Mouse (Mus musculus): ENCODE data around the gene Ppp1r1b. TPM values are rescaled to one million over a fixed set of nuclear protein-coding genes. Genes with fewer than 3 reads are reported as not detected.

Gene Ppp1r1b
- polyA plus RNA-seq, 2 experiments: 0.04 to 0.17 TPM

- no peak overlapping the region for H3K4me2 ChIP-seq (ENCODE audit: low read depth)
- H3K9me3 ChIP-seq (ENCODE audit: control insufficient read depth, low read length): no peaks in the 10 kb centered on the region
- H3K4me3 ChIP-seq (ENCODE audit: insufficient read depth in 1 of 2, low read depth in 2 of 2, low read length in 2 of 2): no peak overlapping the region
- TF ChIP-seq EP300 (IDR thresholded peaks at IDR 0.05; ENCODE audit: low read depth) (no peak), CTCF (IDR thresholded peaks at IDR 0.05; ENCODE audit: low read depth) (no peak)
- H3K27ac ChIP-seq: no peak overlapping the region
- H3K36me3 ChIP-seq (replicated peaks; ENCODE audit: control insufficient read depth, insufficient read depth, low read depth): no peaks in the 10 kb centered on the region
- ATAC-seq (ENCODE audit: insufficient read depth) (no peak), DNase-seq (ENCODE audit: low read depth in 3 of 3, low spot score in 3 of 3) (no peak)
- H3K9ac ChIP-seq (replicated peaks): no peak overlapping the region
- WGBS (ENCODE audit: insufficient replicate concordance): 5% methylated on average over 14 of the region's 14 CpGs
- no peaks in the 10 kb centered on the region for H3K4me1 ChIP-seq (replicated peaks; ENCODE audit: control insufficient read depth in 2 of 2, insufficient read depth in 2 of 2, low read length in 1 of 2)
- peaks cover 100% of the 10 kb centered on the region for H3K27me3 ChIP-seq (ENCODE audit: control insufficient read depth, insufficient read depth, low read length)
These were observed 22.9 kb upstream of the Ppp1r1b start for GRCm38 (mm10) chr11:98325191-98325820.

DNA sequence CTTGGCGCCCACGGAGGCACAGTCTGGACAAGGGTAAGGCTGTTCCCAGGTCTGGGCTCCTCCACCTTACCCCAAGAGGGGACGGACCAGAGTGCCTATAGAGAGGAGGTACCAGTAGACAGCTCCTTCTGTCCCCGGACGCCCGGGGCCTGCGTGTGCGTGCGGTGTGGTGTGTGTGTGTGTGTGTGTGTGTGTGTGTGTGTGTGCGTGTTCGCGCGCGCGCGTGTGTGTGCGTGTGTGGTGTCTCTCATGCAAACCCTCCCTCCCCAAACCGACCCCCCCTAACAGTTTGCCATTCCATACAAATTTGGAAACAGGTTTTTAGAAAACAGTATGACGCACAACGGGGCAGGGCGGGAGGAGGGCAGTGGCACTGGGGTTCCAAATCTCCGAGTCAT lies 22.4 kb upstream of the Ppp1r1b start:
- Histone ChIP-seq H3K36me3 (replicated peaks; ENCODE audit: control insufficient read depth, insufficient read depth, low read depth) (no peaks in the 10 kb centered on the region), H3K27ac (no peak overlapping the region), H3K9ac (replicated peaks) (no peak overlapping the region), H3K4me1 (replicated peaks; ENCODE audit: control insufficient read depth in 2 of 2, insufficient read depth in 2 of 2, low read length in 1 of 2) (no peaks in the 10 kb centered on the region), H3K27me3 (ENCODE audit: control insufficient read depth, insufficient read depth, low read length) (peaks cover 100% of the 10 kb centered on the region), H3K4me3 (ENCODE audit: insufficient read depth in 1 of 2, low read depth in 2 of 2, low read length in 2 of 2) (no peak overlapping the region), H3K4me2 (ENCODE audit: low read depth) (no peak overlapping the region), H3K9me3 (ENCODE audit: control insufficient read depth, low read length) (no peaks in the 10 kb centered on the region)
- DNase-seq (ENCODE audit: low read depth in 3 of 3, low spot score in 3 of 3): no peak
- no peak for ATAC-seq (ENCODE audit: insufficient read depth)
- no peak for TF ChIP-seq CTCF (IDR thresholded peaks at IDR 0.05; ENCODE audit: low read depth)
- no peak for TF ChIP-seq EP300 (IDR thresholded peaks at IDR 0.05; ENCODE audit: low read depth)
- 5% methylated on average over 22 of the region's 22 CpGs for WGBS (ENCODE audit: insufficient replicate concordance)

- ATAC-seq (ENCODE audit: insufficient read depth): no peak
These were observed 21.5 kb upstream of the Ppp1r1b start for GRCm38 (mm10) chr11:98326741-98327135.

GRCm38 (mm10) chr11:98327136-98328030 lies 20.8 kb upstream of the Ppp1r1b start:
- Histone ChIP-seq H3K4me3 (ENCODE audit: insufficient read depth in 1 of 2, low read depth in 2 of 2, low read length in 2 of 2) (peak overlapping the region in 1 of 2 experiments; percentile 4; a peak in 1 of 4 replicates), H3K27ac (no peak overlapping the region), H3K36me3 (replicated peaks; ENCODE audit: control insufficient read depth, insufficient read depth, low read depth) (no peaks in the 10 kb centered on the region), H3K27me3 (ENCODE audit: control insufficient read depth, insufficient read depth, low read length) (peaks cover 95% of the 10 kb centered on the region), H3K4me2 (ENCODE audit: low read depth) (no peak overlapping the region), H3K9me3 (ENCODE audit: control insufficient read depth, low read length) (no peaks in the 10 kb centered on the region), H3K9ac (replicated peaks) (no peak overlapping the region), H3K4me1 (replicated peaks; ENCODE audit: control insufficient read depth in 2 of 2, insufficient read depth in 2 of 2, low read length in 1 of 2) (no peaks in the 10 kb centered on the region)
- no peak for TF ChIP-seq EP300 (IDR thresholded peaks at IDR 0.05; ENCODE audit: low read depth)
- no peak for TF ChIP-seq CTCF (IDR thresholded peaks at IDR 0.05; ENCODE audit: low read depth)
- DNase-seq (ENCODE audit: low read depth in 3 of 3, low spot score in 3 of 3) (no peak), ATAC-seq (ENCODE audit: insufficient read depth) (no peak)
- 1% methylated on average over 97 of the region's 97 CpGs for WGBS (ENCODE audit: insufficient replicate concordance)

More at GRCm38 (mm10) chr11:98326741-98327135, 21.5 kb upstream of the Ppp1r1b start:
- Histone ChIP-seq H3K4me3 (ENCODE audit: insufficient read depth in 1 of 2, low read depth in 2 of 2, low read length in 2 of 2) (no peak overlapping the region), H3K27me3 (ENCODE audit: control insufficient read depth, insufficient read depth, low read length) (peaks cover 96% of the 10 kb centered on the region), H3K27ac (no peak overlapping the region), H3K9ac (replicated peaks) (no peak overlapping the region), H3K9me3 (ENCODE audit: control insufficient read depth, low read length) (no peaks in the 10 kb centered on the region), H3K36me3 (replicated peaks; ENCODE audit: control insufficient read depth, insufficient read depth, low read depth) (no peaks in the 10 kb centered on the region), H3K4me2 (ENCODE audit: low read depth) (no peak overlapping the region), H3K4me1 (replicated peaks; ENCODE audit: control insufficient read depth in 2 of 2, insufficient read depth in 2 of 2, low read length in 1 of 2) (no peaks in the 10 kb centered on the region)
- TF ChIP-seq CTCF (IDR thresholded peaks at IDR 0.05; ENCODE audit: low read depth) (no peak), EP300 (IDR thresholded peaks at IDR 0.05; ENCODE audit: low read depth) (no peak)
- WGBS (ENCODE audit: insufficient replicate concordance): 3% methylated on average over 19 of the region's 19 CpGs
- no peak for DNase-seq (ENCODE audit: low read depth in 3 of 3, low spot score in 3 of 3)

DNA sequence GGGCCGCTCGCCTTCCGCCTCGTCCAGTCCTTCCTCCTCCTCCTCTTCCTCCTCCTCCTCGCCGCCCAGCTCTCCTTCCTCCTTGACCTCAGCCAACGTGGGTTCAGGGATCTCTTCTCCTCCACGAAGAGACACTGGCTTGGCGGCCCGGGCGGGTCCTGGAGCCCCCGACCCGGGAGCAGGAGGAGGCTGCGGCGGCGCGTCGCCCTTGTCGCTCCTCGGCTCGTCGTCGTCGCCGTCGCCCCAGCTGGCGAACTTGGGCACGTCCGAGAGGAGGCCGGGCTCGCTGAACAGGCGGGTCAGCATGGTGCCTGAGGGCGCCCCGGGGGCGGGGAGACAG lies 20.2 kb upstream of the Ppp1r1b start:
- 2% methylated on average over 34 of the region's 35 CpGs for WGBS (ENCODE audit: insufficient replicate concordance)
- Histone ChIP-seq H3K27me3 (ENCODE audit: control insufficient read depth, insufficient read depth, low read length) (peaks cover 92% of the 10 kb centered on the region), H3K4me2 (ENCODE audit: low read depth) (no peak overlapping the region), H3K4me3 (ENCODE audit: insufficient read depth in 1 of 2, low read depth in 2 of 2, low read length in 2 of 2) (no peak overlapping the region; a peak in 1 of 4 replicates), H3K9me3 (ENCODE audit: control insufficient read depth, low read length) (no peaks in the 10 kb centered on the region), H3K4me1 (replicated peaks; ENCODE audit: control insufficient read depth in 2 of 2, insufficient read depth in 2 of 2, low read length in 1 of 2) (no peaks in the 10 kb centered on the region), H3K9ac (replicated peaks) (no peak overlapping the region), H3K27ac (no peak overlapping the region), H3K36me3 (replicated peaks; ENCODE audit: control insufficient read depth, insufficient read depth, low read depth) (no peaks in the 10 kb centered on the region)
- ATAC-seq (ENCODE audit: insufficient read depth): no peak
- no peak for DNase-seq (ENCODE audit: low read depth in 3 of 3, low spot score in 3 of 3)
- TF ChIP-seq CTCF (IDR thresholded peaks at IDR 0.05; ENCODE audit: low read depth) (no peak), EP300 (IDR thresholded peaks at IDR 0.05; ENCODE audit: low read depth) (no peak)
